Mouse (Mus musculus): Measurements from ENCODE around the gene Hist1h2ad.

Hist1h2ad gene

GRCm38 (mm10) chr13:23573898-23574524, at the start of gene Hist1h2ad, which contains the start of gene Hist1h2bf:
Gene Hist1h2ad (plus strand): TSS chr13:23574381.
Gene Hist1h2bf (minus strand): TSS chr13:23574196.
- in situ Hi-C loops (cut with MboI, MseI): loop anchor here (5.0 to 25.0 kb wide), 4 partner anchors 108 to 1852 kb away; partner anchors contain the start of genes Hist1h2ac, Hist1h2ao, Hist1h2bc and Hist1h2bm

- in situ Hi-C loops (cut with MboI, MseI): loop anchor here (5.0 kb wide), 2 partner anchors 92 to 1472 kb away; no protein-coding TSS in a partner anchor
Measured at GRCm38 (mm10) chr13:23524654-23525053, 49.5 kb upstream of the Hist1h2ad start.

GRCm38 (mm10) chr13:23525901-23526300, 48.3 kb upstream of the Hist1h2ad start:
- in situ Hi-C loops (cut with MboI, MseI): no loop called here

- in situ Hi-C loops (cut with MboI, MseI): no loop called here
Measured at GRCm38 (mm10) chr13:23526312-23526711, 47.9 kb upstream of the Hist1h2ad start.

GRCm38 (mm10) chr13:23529005-23529404, 45.2 kb upstream of the Hist1h2ad start:
- in situ Hi-C loops (cut with MboI, MseI): no loop called here

- in situ Hi-C loops (cut with MboI, MseI): loop anchor here (5.0 to 10.0 kb wide), 3 partner anchors 55 to 1817 kb away; partner anchors contain the start of genes Hist1h2ah, Hist1h2bk and Hist1h4d
Measured at GRCm38 (mm10) chr13:23529480-23530165, 44.6 kb upstream of the Hist1h2ad start.

GRCm38 (mm10) chr13:23530181-23530900, 43.8 kb upstream of the Hist1h2ad start:
- in situ Hi-C loops (cut with MboI, MseI): loop anchor here (5.0 to 10.0 kb wide), 3 partner anchors 54 to 1818 kb away; partner anchors contain the start of genes Hist1h2ah, Hist1h2bk and Hist1h4d

GRCm38 (mm10) chr13:23530901-23531875, 43.0 kb upstream of the Hist1h2ad start, which contains the start of gene Hist1h4h:
Gene Hist1h4h (plus strand): TSS chr13:23531050.
- in situ Hi-C loops (cut with MboI, MseI): loop anchor here (5.0 to 10.0 kb wide), 3 partner anchors 54 to 1819 kb away; partner anchors contain the start of genes Hist1h2ah, Hist1h2bk and Hist1h4d

GRCm38 (mm10) chr13:23532262-23533075, 41.7 kb upstream of the Hist1h2ad start:
- in situ Hi-C loops (cut with MboI, MseI): loop anchor here (5.0 to 10.0 kb wide), 3 partner anchors 52 to 1820 kb away; partner anchors contain the start of genes Hist1h2ah, Hist1h2bk and Hist1h4d

- in situ Hi-C loops (cut with MboI, MseI): loop anchor here (5.0 to 10.0 kb wide), 3 partner anchors 51 to 1821 kb away; partner anchors contain the start of genes Hist1h2ah, Hist1h2bk and Hist1h4d
Measured at GRCm38 (mm10) chr13:23533560-23534367, 40.4 kb upstream of the Hist1h2ad start, which contains the start of gene Hist1h2af. Gene Hist1h2af (plus strand): TSS chr13:23533906.

- in situ Hi-C loops (cut with MboI, MseI): loop anchor here (5.0 to 10.0 kb wide), 3 partner anchors 50 to 1822 kb away; partner anchors contain the start of genes Hist1h2ah, Hist1h2bk and Hist1h4d
Measured at GRCm38 (mm10) chr13:23534368-23535131, 39.6 kb upstream of the Hist1h2ad start.

GRCm38 (mm10) chr13:23535137-23536075, 38.8 kb upstream of the Hist1h2ad start, which contains the start of gene Hist1h3g:
Gene Hist1h3g (plus strand): TSS chr13:23535422.
- in situ Hi-C loops (cut with MboI, MseI): loop anchor here (10.0 kb wide), 2 partner anchors 49 to 1501 kb away; partner anchors contain the start of genes Hist1h2ah, Hist1h2bk and Hist1h4d

- in situ Hi-C loops (cut with MboI, MseI): loop anchor here (10.0 kb wide), 2 partner anchors 49 to 1501 kb away; partner anchors contain the start of genes Hist1h2ah, Hist1h2bk and Hist1h4d
Measured at GRCm38 (mm10) chr13:23536076-23536822, 37.9 kb upstream of the Hist1h2ad start.

GRCm38 (mm10) chr13:23537006-23537710, 37.0 kb upstream of the Hist1h2ad start:
- in situ Hi-C loops (cut with MboI, MseI): loop anchor here (10.0 kb wide), 2 partner anchors 48 to 1502 kb away; partner anchors contain the start of genes Hist1h2ah, Hist1h2bk and Hist1h4d

Data from regulatory T cell (primary cell).